Mouse (Mus musculus): ENCODE results near the gene C1qtnf6. TPM values are rescaled to one million over a fixed set of nuclear protein-coding genes. Genes with fewer than 3 reads are reported as not detected.

Gene C1qtnf6
- polyA plus RNA-seq, 1 experiment = 8.1 TPM

GRCm38 (mm10) chr15:78544041-78544440, 12.8 kb upstream of the C1qtnf6 start:
- Histone ChIP-seq H3K27ac (ENCODE audit: insufficient read depth, low read depth, low read length) (no peak overlapping the region), H3K27me3 (ENCODE audit: control insufficient read depth, insufficient read depth, low read length) (no peaks in the 10 kb centered on the region), H3K36me3 (ENCODE audit: control insufficient read depth, insufficient read depth, low read length) (no peaks in the 10 kb centered on the region), H3K4me1 (ENCODE audit: control insufficient read depth, insufficient read depth, insufficient read length, low read length) (no peaks in the 10 kb centered on the region), H3K4me3 (ENCODE audit: low read depth, low read length) (no peak overlapping the region)
- TF ChIP-seq POLR2A (IDR thresholded peaks at IDR 0.05; ENCODE audit: low read depth, low read length) (no peak), CTCF (IDR thresholded peaks at IDR 0.05; ENCODE audit: extremely low read depth, insufficient read length, insufficient replicate concordance, low read depth, low read length) (no peak)
- 85% methylated on average over 15 of the region's 15 CpGs for WGBS

GRCm38 (mm10) chr15:78542767-78543303, 11.6 kb upstream of the C1qtnf6 start:
- 37% methylated on average over 7 of the region's 7 CpGs for WGBS

GRCm38 (mm10) chr15:78542098-78542766, 11.0 kb upstream of the C1qtnf6 start:
- H3K36me3 ChIP-seq (ENCODE audit: control insufficient read depth, insufficient read depth, low read length) = no peaks in the 10 kb centered on the region
- TF ChIP-seq CTCF (IDR thresholded peaks at IDR 0.05; ENCODE audit: extremely low read depth, insufficient read length, insufficient replicate concordance, low read depth, low read length) (no peak), POLR2A (IDR thresholded peaks at IDR 0.05; ENCODE audit: low read depth, low read length) (no peak)
- no peaks in the 10 kb centered on the region for H3K27me3 ChIP-seq (ENCODE audit: control insufficient read depth, insufficient read depth, low read length)
- WGBS = 22% methylated on average over 3 of the region's 3 CpGs
- H3K27ac ChIP-seq (ENCODE audit: insufficient read depth, low read depth, low read length) = no peak overlapping the region
- no peak overlapping the region for H3K4me3 ChIP-seq (ENCODE audit: low read depth, low read length)
- H3K4me1 ChIP-seq (ENCODE audit: control insufficient read depth, insufficient read depth, insufficient read length, low read length) = no peaks in the 10 kb centered on the region

More at GRCm38 (mm10) chr15:78542767-78543303, 11.6 kb upstream of the C1qtnf6 start:
- H3K27me3 ChIP-seq (ENCODE audit: control insufficient read depth, insufficient read depth, low read length) = no peaks in the 10 kb centered on the region
- H3K36me3 ChIP-seq (ENCODE audit: control insufficient read depth, insufficient read depth, low read length) = no peaks in the 10 kb centered on the region
- TF ChIP-seq CTCF (IDR thresholded peaks at IDR 0.05; ENCODE audit: extremely low read depth, insufficient read length, insufficient replicate concordance, low read depth, low read length) (no peak), POLR2A (IDR thresholded peaks at IDR 0.05; ENCODE audit: low read depth, low read length) (no peak)
- no peak overlapping the region for H3K27ac ChIP-seq (ENCODE audit: insufficient read depth, low read depth, low read length)
- no peak overlapping the region for H3K4me3 ChIP-seq (ENCODE audit: low read depth, low read length)
- no peaks in the 10 kb centered on the region for H3K4me1 ChIP-seq (ENCODE audit: control insufficient read depth, insufficient read depth, insufficient read length, low read length)

- TF ChIP-seq POLR2A (IDR thresholded peaks at IDR 0.05; ENCODE audit: low read depth, low read length) (no peak), CTCF (IDR thresholded peaks at IDR 0.05; ENCODE audit: extremely low read depth, insufficient read length, insufficient replicate concordance, low read depth, low read length) (no peak)
- Histone ChIP-seq H3K27ac (ENCODE audit: insufficient read depth, low read depth, low read length) (no peak overlapping the region), H3K27me3 (ENCODE audit: control insufficient read depth, insufficient read depth, low read length) (no peaks in the 10 kb centered on the region), H3K36me3 (ENCODE audit: control insufficient read depth, insufficient read depth, low read length) (no peaks in the 10 kb centered on the region), H3K4me3 (ENCODE audit: low read depth, low read length) (no peak overlapping the region), H3K4me1 (ENCODE audit: control insufficient read depth, insufficient read depth, insufficient read length, low read length) (no peaks in the 10 kb centered on the region)
- 14% methylated on average over 3 of the region's 3 CpGs for WGBS
Observed at GRCm38 (mm10) chr15:78541606-78542005, 10.4 kb upstream of the C1qtnf6 start.

GRCm38 (mm10) chr15:78541036-78541435, 9.8 kb upstream of the C1qtnf6 start:
- 92% methylated on average over 3 of the region's 3 CpGs for WGBS
- TF ChIP-seq POLR2A (IDR thresholded peaks at IDR 0.05; ENCODE audit: low read depth, low read length) = no peak
- no peak for TF ChIP-seq CTCF (IDR thresholded peaks at IDR 0.05; ENCODE audit: extremely low read depth, insufficient read length, insufficient replicate concordance, low read depth, low read length)
- no peak overlapping the region for H3K4me3 ChIP-seq (ENCODE audit: low read depth, low read length)
- no peaks in the 10 kb centered on the region for H3K36me3 ChIP-seq (ENCODE audit: control insufficient read depth, insufficient read depth, low read length)
- no peaks in the 10 kb centered on the region for H3K27me3 ChIP-seq (ENCODE audit: control insufficient read depth, insufficient read depth, low read length)
- no peak overlapping the region for H3K27ac ChIP-seq (ENCODE audit: insufficient read depth, low read depth, low read length)
- H3K4me1 ChIP-seq (ENCODE audit: control insufficient read depth, insufficient read depth, insufficient read length, low read length) = no peaks in the 10 kb centered on the region

- no peak overlapping the region for H3K27ac ChIP-seq (ENCODE audit: insufficient read depth, low read depth, low read length)
- H3K4me1 ChIP-seq (ENCODE audit: control insufficient read depth, insufficient read depth, insufficient read length, low read length) = peaks cover 29% of the 10 kb centered on the region
- TF ChIP-seq CTCF (IDR thresholded peaks at IDR 0.05; ENCODE audit: extremely low read depth, insufficient read length, insufficient replicate concordance, low read depth, low read length) = no peak
- no peak for TF ChIP-seq POLR2A (IDR thresholded peaks at IDR 0.05; ENCODE audit: low read depth, low read length)
- H3K36me3 ChIP-seq (ENCODE audit: control insufficient read depth, insufficient read depth, low read length) = no peaks in the 10 kb centered on the region
- H3K27me3 ChIP-seq (ENCODE audit: control insufficient read depth, insufficient read depth, low read length) = no peaks in the 10 kb centered on the region
- 76% methylated on average over 10 of the region's 10 CpGs for WGBS
- no peak overlapping the region for H3K4me3 ChIP-seq (ENCODE audit: low read depth, low read length)
Observed at GRCm38 (mm10) chr15:78535723-78536421, 4.7 kb upstream of the C1qtnf6 start.

- TF ChIP-seq CTCF (IDR thresholded peaks at IDR 0.05; ENCODE audit: extremely low read depth, insufficient read length, insufficient replicate concordance, low read depth, low read length) (no peak), POLR2A (IDR thresholded peaks at IDR 0.05; ENCODE audit: low read depth, low read length) (no peak)
- H3K36me3 ChIP-seq (ENCODE audit: control insufficient read depth, insufficient read depth, low read length) = no peaks in the 10 kb centered on the region
- H3K4me1 ChIP-seq (ENCODE audit: control insufficient read depth, insufficient read depth, insufficient read length, low read length) = peaks cover 36% of the 10 kb centered on the region
- H3K27me3 ChIP-seq (ENCODE audit: control insufficient read depth, insufficient read depth, low read length) = no peaks in the 10 kb centered on the region
- no peak overlapping the region for H3K4me3 ChIP-seq (ENCODE audit: low read depth, low read length)
- WGBS = 42% methylated on average over 10 of the region's 10 CpGs
- H3K27ac ChIP-seq (ENCODE audit: insufficient read depth, low read depth, low read length) = peak overlapping the region; percentile 73
Observed at GRCm38 (mm10) chr15:78533346-78533835, 2.2 kb upstream of the C1qtnf6 start.

Measured in small intestine, adult 2 months (tissue).